Mouse (Mus musculus) adrenal gland, adult 2 months (tissue): ENCODE data around the gene Lyrm1. TPM values are rescaled to one million over a fixed set of nuclear protein-coding genes. Genes with fewer than 3 reads are reported as not detected.

Source experiments
- DNase-seq: peaks from one replicate; pipeline ENCODE4 v3.0.0; 2021
- polyA plus RNA-seq: library from polyadenylated mRNA; depleted of rRNA; stranded (reverse); fragments of >200 nt; gene quantifications from 2 replicates; pipeline ENCODE4 v1.2.3, GENCODE M21; 2012
- total RNA-seq, 2 experiments: library from RNA; stranded (reverse); gene quantifications; 2 replicates each; pipeline ENCODE4 v1.2.3; 2021

The Lyrm1 gene
- total and polyA plus RNA-seq, 3 experiments: 0.83 to 12.3 (median 11.4) TPM

DNA sequence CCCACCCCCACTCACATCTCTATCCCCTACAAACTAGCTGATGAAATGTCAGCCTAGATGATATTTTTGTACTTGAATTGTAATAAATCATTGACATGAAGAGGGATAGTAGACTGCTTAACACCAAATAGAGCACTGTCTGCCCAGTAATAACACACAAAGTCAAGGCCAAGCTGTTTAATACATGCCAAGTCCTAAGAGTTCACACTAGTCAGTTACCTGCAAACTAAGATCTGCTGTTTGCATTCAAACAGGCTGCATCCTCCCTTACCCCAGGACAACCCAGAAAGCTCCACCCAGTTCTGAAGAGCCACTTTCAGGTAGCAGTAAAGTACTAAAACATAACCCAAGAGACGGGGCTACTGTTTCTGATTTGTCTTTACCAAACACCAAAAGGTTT is 3.5 kb upstream of the Lyrm1 start:
- no peak for DNase-seq

DNA sequence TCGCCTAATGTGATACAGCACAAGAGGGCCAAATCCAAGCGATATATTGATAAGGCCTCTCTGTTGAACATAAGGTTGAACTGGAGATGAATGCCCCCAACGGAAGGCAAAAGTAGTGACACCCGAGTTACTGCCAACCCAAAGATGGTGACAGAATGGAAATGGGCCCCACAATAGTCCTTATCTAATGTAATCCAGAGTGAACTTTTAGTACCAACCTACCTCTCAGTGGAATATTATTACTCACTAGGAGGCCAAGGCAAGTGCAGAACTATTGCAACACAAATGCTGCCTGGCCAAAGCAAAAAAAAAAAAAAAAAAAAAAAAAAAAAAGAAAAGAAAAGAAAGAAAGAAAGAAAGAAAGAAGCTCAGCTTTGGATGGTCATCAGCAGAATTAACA is 2.9 kb upstream of the Lyrm1 start:
- peak; percentile 18 for DNase-seq

DNA sequence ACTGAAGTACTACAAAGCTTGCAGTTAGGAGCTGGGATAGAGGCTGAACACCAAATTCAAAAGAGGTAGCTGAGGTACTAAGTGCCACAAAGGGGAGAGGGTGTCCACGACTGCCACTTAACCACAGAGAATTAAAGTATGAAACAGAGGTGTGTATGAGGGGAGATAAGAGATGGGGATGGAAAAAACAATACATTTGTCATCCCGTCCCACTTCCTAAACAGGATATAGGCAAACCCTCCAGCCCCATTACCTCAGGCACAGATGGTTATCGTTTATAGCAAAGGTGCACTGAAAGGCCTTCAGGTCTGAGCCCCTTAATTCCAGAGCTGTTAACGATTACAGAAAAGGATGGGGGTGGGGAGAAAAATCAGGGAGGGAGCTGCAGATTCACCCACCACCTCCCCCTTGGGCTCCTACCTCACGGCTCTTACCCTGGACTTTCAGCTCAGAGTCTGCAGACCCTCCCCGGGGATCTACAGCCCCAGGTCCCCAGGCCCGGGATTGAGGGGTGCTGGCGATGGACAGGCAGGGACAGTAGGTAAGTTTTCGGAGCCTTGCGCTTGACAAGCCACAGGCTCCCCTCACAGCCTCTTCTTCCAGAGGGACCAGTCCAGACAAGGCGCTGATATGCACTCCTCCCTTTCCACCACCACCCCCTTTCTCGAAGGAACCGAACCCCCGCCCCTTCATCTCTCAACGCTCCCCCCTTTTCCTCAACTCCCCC is 680 bp upstream of the Lyrm1 start:
- DNase-seq: peak; percentile 12

DNA sequence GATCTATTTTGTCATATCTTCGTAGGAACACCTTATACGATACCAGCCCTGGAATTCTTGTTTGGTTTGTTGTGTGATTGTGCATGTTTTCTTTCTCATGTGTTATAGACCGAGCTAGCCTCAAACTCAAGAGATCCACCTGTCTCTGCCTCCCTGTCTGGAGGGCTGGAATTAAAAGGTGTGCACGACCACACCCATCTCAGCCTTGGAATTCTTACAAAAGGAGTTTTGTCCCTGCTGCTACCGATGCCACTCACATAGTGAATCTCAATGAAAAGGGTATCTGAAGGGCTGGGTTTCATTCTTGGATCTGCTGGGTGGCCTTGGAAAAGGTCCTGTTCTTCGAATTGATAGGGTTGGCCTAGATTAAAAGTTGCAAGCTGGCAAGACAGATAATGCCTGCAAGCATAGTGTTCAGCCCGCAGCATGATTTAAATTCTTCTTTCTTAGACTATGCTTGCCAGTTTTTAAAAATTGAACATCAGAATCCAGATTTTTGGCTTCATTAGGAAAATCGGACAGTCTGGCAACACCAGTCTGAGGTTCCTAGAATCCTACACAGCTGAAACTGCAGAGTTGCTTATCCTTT is 2.0 kb downstream of the Lyrm1 start:
- no peak for DNase-seq

DNA sequence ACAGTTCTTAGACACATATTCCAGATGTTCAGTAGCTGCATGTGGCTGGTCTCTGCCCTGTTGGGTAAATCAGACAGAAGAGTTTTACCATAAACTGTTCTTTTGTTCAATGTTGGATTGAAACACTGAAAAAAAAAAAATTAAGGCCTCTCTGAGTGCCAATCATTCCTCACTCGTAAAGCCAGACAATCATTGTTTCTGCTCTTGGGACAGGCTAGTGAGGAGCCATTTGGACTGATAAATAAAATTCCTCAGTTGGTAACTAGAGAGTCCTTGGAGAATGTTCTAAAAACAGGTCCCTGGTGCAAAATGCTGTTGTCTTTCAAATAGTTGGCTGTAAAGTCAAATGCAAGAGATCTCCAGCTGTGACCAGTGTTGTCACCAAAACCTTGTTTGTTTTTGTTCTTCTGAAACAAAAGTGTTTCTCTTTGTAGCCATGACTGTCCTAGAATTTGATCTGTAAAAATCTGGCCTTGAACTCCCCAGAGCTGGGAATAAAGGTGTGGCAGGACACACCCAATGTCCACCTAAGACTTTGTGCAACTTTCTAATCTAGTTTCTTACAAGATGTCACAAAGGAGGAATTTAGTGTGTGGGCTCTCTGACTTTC is 2.7 kb downstream of the Lyrm1 start:
- DNase-seq: no peak

DNA sequence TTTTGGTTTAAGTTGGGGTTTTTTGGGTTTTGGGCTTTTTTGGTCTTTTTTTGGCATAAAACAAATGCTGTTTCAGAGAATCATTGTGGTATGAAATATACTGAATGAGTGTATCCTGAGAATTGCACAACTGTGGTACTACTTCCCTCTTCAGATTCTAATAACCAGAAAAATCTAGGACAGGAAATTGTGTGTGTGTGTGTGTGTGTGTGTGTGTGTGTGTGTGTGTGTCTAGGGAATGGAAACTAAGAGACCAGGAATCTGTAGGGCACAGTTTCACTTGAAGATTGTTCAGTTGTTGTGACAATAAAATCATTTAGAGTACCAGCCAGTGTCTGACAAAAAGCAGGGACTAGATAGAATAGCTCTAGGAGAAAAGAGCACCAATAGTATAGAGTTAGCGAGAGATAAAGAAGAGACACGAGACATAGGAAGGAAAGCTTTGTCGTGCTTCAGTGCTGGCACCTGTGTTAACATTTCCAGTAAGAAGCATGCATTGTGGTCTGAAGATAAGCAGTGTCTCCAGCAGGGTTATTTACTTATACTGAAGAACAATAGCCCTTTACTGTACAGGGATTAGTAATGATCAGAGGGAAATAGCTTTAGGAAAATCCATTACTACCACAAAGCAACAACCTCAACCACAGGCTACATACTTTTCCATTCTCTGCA is 3.9 kb downstream of the Lyrm1 start:
- no peak for DNase-seq

DNA sequence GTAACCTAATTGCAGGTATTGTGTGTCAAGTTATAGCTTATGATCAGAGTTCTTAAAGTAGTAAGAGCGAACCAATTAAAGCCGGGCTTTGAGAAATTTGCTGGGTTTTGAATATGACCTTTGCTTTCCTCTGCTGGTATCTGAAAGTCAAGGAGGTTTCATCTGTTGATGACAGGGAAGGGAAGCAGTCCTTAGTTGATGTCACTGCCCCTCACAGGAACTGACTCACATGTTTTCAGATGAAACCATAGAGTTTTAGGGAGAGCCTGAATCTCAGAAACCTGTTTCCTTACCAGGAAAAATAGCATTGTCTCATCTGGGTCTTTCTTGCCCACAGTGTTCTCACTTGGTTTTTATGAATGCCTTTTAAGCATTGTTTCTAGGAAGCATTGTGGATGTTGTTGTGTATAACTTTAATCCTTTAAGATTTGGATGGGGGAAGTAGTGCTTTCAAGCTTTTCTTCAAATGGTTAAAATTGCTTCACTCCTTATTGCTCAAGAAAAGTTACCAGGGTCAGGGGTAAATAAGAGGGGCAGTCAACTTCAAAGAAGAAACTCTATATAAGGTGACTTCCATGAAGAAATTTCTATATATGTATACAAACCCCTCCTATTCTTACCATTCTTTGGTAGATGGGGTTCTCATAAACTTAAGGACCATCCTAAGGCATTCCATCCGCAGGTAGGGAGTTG is 11.0 kb downstream of the Lyrm1 start:
- DNase-seq: no peak

DNA sequence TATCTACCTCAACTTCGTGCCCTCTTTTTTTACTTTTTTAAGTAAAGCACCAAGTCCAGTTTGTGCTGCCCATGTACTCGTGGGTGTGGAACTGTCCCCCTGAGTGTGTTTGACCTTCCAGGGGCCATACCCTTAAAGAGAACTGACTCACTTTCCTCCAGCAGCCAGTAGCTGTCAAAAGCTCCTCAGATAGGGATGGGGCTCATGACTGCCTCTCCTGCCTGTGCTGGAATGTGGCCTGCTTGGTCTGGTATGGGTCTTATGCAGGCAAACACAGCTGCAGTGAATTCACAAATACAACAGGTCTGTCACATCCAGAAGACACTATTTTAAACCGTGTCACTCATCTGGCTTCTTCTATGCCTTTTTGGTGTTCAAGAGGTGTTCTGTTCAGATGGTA is 16.1 kb downstream of the Lyrm1 start:
- no peak for DNase-seq

DNA sequence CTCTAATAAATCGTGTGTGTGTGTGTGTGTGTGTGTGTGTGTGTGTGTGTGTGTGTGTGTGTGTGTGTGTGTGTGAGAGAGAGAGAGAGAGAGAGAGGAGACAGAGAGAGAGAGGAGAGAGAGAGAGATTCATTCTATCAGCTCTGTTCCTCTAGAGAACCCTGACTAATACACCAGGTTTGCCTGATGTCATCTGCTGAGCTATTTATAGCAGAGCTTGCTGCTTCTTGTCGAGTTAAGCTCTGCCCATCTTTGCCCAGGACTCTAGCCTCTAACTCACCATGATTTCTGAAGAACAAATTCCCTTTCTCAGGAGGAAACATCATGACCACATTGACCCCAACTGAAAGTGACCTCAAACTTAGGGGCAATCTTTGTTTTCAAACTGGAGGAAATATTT is 24.8 kb downstream of the Lyrm1 start:
- peak; percentile 14 for DNase-seq

DNA sequence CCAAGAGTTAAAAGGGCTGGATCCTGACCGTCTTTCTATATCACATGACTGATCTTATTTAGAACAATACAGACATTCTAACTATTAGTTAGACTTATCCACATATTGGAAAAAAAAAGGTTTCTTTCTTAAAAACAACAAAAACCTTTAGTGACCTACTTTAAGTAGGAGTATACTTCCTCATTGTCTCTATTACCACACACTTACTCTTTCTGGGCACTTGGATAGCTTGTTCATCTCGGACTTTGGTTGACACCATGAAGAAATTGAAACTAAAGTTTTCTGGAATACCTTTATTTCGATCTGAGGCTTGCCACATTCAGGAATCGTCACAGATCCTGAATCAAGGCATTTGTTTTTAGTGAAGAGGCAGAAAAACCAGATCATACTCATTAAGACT is 25.4 kb downstream of the Lyrm1 start:
- DNase-seq: no peak

DNA sequence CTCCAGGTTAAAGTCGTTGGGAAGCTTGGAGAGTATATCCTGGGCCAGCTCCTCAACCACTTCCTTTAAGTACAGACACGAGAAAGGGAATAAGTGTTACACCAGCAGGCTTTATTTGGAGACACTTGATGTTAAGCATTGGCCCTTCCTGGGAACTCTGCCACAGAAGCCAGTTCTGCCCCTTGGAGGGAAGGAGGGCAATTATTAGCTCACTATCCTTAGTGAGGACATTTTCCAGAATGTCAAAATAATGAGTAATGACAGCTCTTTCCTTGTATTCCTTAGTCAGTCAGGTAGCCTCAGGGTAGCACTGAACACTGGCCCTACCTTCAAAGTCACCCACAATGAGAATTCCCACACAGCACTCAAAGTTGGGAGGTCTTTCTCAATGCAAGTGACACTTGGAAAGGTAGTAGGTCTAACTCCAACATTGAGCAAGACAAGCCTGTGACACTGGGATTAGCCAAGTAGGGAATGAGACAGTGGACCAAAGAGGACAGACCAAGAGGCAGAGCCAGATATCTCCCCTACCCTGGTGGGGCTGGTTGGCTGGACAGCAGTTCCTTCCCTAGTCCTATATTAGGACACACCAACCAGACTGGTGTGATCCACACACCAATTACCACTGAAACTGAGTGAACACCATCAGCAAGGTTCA is 33.3 kb downstream of the Lyrm1 start:
- peak; percentile 14 for DNase-seq

DNA sequence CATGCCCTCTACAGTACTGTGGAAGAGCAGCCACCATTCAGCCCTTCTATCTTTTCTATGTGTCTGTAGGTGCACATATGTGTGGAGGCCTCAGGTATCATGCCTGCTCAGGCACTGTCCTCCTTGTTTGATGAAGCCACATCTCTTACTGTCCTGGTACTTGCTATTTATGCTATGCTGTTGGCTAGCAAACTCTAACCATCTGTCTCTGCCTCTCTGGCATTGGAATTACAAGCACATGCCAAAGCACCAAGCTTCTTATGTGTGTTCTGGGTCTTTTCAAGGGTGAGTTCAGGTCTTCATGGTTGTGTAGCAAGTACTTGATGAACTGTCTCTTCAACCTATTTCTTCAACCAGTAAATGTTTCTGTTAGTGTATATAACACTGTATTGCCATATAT is 40.7 kb downstream of the Lyrm1 start:
- DNase-seq: no peak

DNA sequence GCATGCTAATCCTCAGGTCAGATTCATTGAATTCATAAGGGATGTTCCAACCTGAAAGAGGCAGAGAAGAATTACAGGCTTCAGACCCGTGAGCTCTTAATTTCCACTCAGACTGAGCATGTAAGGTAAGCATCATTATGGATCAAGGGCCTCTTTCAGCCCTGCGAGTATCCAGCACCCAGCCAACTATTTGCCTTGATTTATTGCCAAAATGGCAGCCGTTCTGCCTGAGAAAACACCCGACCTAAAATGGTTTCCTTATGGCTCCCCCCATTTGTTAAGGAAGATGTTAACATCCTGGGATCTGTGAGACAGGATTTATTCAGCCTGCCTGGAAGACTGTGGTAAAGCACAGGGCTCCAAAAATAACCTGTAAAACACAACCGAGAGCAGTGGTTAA is 41.4 kb downstream of the Lyrm1 start:
- no peak for DNase-seq

DNA sequence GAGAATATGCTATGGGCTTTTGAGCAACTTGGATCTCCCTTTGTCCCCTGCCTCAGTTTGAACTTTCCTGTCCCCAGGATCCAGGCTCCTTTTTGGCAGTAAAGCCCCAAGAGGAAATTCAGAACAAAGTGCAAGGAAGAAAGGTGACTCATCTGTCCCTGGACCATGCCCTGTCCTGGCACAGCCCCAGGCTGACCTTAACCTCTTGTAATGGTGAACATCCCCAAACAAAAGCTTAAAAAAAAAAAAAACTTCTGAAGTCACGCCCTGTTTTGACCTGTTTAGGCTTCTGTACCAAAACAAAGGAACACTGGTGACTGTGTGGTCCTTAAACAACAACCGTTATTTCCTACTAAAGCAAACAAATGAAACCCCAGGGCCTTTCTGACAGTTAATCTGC is 45.9 kb downstream of the Lyrm1 start:
- peak; percentile 87 for DNase-seq

DNA sequence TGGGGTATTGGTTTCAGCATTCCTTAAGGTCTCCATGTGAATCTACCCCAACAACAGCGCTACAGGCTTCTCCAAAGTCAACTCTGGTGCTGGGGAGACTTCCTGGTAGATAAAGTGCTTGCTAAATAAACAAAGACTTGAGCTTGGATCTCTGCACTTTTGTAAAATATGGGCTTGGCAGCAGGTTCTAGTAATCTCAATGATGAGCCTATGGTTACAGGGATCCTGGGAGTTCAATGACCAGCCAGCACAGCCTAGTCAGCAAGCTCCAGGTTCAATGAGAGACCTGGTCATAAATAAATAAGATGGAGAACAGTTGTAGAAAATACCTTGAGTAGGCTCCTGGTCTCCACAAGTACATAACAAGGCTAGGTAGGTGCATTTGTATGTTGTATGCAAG is 58.4 kb downstream of the Lyrm1 start:
- DNase-seq: no peak

DNA sequence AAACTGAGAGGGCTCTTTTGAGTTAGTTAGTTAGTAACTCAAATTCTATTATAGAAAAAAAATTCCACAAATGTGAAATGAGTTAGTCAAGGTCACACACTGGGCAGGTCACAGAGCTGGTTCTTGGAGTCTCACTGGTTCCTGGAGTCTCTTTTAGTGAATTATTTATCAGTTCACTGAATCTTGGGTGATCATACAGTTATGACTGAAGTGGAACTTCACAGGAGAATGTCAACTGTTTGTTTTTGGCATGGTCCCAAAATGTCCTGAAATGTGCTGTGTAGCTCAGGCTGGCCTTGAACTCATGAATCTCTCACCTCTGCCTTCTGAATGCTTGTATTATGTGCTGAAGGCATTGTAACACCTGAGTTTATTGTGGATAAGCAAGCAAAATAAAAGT is 61.8 kb downstream of the Lyrm1 start:
- no peak for DNase-seq

DNA sequence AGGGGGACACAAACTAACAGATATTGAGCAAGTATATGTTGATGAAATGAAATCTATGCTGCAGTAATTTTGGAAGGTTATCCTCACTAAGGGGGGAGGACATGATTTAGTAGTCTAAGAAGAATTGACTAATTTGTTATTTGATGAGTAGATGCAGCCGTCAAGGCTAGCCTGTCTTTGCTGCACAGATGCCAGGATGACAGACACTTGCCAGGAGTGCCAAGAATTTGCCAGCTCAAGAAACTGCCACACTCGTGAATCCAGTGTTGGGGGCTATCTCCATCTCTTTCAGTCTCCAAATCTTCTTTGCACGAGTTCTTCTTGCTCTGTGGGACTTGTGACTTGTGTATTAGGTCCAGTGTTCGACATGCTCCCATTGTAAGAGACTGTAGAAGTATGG is 63.4 kb downstream of the Lyrm1 start:
- peak; percentile 65 for DNase-seq

DNA sequence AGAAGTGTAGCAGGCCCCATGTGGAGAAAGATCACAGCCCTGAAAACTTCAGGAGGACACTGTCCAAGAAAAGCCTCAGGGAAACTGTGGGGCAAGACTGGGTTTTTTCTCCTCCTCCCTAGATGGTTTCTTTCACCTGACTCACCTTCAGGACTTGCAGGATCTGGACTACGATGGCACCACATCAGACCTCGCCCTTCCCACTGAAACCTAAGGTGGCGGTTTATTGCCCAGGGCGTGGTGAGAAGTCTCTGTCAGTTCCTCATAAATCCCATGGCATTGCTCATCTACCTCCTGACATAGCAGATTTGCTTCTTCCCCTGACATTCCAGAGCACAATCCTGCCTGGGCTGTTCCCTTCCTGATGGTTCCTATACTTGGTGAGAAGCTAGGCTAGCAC is 63.8 kb downstream of the Lyrm1 start:
- DNase-seq: no peak

DNA sequence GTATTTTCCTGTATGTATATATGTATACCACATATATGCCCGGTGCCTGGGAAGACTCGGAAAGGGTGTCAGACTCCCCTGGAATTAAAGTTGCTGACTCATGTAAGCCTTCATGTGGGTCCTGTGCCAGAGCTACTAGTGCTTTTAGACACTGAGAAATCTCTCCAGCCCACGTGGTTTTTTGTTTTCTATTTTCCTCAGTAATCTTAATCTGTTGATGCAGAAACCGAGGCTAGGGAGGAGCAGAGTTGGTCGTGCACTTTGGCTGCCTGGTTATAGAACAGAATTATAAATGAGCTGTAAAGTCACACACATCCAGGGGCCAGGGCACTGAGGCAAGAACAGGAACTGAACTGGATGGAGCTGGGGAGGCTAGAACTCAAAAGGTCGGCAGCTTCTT is 64.3 kb downstream of the Lyrm1 start:
- DNase-seq: peak; percentile 23

DNA sequence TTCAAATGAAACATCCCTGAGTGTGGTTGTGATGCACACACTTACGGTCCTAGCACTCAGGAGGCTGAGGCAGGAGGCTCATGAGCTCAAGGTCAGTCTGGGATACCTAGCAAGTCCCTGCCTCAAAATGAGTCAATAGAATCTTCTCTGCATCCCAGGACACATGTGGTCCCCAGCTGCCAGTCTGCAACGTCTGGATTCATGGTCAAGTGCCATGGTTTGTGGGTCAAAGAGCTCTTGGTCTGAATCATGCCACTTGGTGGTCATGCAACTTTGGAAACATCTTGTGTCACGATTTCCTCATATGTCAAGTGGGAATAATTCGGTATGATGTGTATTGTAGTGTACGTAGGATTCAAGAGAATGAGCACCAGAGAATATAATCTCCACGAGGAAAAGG is 64.9 kb downstream of the Lyrm1 start:
- peak; percentile 38 for DNase-seq

DNA sequence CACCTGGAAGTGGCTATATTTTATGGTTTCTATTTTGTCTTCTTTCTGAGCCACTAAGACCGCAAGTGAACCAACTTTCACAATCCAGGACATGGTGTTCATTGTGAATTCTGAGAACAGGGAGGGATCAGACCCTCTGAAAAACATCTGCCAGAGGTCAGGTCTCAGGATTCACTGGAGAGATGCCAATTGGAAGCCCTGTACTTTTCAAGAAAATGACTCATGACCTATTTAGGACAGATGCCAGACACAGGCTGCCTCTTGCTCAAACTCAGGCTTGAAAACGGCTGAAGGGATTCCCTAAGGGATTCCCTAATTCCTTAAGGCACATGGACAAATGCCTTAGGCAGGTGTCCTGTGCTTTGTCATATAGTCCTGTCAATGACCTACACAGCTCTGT is 65.4 kb downstream of the Lyrm1 start:
- peak; percentile 82 for DNase-seq

DNA sequence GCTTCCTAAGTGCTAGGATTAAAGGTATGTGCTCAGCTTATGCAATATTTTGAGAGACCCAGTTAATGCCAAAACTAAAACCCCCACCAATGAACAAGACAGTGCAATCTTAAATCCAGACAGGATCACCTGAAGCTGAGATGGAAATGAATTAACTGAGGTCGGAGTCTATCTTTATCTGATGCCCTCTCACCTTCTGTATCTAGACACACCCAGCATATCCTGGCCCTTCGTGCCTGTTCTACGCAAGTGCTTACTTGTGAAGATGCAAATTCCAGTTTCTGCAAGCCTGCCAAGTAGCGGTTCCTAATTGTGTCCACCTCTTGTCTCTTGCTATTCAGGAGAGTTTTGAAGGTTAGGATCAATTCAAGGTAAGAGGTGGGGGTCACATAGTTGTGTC is 69.5 kb downstream of the Lyrm1 start:
- DNase-seq: no peak
